Mouse (Mus musculus): ENCODE measurements at regions not wholly inside any gene's neighbourhood (a gene's known extent, or its start where the extent isn't known, plus 50 kb on each side); places are given as distances from the start of the nearest gene placed in this dataset.
A peak's percentile ranks its signal among the peaks of the same experiment; 100 is the strongest.

DNA sequence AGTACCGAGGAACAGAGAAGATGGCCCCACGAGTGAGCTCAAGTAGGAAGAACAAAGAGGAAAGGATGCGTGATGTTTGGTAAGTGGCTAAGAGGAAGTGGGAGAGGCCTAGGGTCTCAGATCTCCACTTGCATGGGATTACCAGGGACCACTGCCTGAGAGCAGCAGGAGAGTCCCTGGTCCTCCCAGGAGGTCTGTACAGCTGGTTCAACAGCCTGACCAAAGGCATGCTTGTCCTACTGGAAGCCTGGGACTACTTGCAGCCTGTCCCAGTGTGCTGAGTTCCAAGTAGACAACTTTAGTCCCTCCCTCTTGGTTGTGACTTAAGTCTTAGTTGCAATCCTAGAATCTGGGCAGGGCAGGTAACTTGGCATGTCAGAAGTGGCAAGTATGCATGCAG lies 437.5 kb upstream of the Mki67 start:
- no peak for DNase-seq (ENCODE audit: low spot score in 2 of 2)

GRCm38 (mm10) chr7:136159136-136159535 lies 443.0 kb upstream of the Mki67 start:
- no peak for DNase-seq (ENCODE audit: low spot score in 2 of 2)

DNA sequence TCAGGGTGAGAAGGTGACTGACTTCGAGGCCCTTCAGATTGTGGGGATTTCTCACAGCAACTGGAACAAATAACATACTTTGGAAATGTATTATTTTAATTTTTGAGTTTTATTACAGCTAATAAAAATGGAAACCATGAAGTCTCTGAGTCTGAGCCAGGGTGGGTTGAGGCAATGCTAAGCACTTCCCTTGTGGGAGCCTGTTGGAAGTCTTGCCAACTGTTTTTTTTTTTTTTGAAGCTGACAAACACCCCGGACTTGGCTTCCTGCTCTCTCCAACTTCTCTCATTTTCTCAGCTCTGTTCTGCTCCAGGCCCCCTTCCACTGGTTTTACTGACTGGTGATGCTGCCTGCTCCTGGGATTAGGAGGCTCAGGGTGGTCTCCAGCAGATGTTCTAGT lies 445.4 kb upstream of the Mki67 start:
- no peak for DNase-seq (ENCODE audit: low spot score in 2 of 2)

DNA sequence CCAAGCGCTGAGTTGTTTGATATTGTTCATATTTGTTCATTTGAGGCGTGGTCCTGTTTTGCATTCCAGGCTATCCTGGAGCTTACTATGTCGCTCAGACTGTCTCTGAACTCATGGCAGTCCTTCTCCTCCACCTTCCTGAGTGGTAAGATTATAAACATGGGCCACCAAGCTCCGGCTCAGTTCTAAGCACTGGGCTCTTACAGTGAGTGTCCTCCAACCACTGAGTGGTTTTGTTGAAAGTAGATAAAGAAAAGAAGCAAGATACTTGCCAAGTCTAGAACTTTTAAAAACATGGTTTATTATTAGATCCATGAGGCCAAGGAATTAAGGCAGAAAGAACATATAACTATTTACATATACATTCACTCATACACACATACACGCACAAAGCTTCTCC lies 448.7 kb upstream of the Mki67 start:
- no peak for DNase-seq (ENCODE audit: low spot score in 2 of 2)

GRCm38 (mm10) chr7:136169261-136169660 lies 453.1 kb upstream of the Mki67 start:
- DNase-seq (ENCODE audit: low spot score in 2 of 2): no peak

DNA sequence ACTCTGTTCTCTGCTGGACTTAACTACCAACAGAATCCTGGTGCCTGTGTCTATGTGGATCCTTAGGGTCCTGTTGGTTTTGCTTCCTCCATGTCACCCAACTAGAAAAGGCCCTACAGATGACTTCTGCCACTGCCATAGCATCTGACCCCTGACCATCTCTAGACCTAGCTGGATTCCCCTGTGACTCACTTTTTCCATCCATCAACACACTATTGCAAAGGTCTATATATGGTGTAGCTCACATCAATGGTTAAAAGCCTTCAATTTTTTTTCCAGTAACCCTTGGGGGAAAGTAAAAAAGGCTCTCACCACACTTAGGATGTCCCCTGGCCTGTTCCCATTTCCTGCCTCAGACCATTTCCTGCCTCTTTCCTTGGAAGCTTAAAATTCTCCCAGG lies 460.2 kb upstream of the Mki67 start:
- no peak for DNase-seq (ENCODE audit: low spot score in 2 of 2)

GRCm38 (mm10) chr7:136180996-136181395 lies 464.8 kb upstream of the Mki67 start:
- no peak for DNase-seq (ENCODE audit: low spot score in 2 of 2)

GRCm38 (mm10) chr7:136182101-136182500 lies 465.9 kb upstream of the Mki67 start:
- no peak for DNase-seq (ENCODE audit: low spot score in 2 of 2)

- no peak for DNase-seq (ENCODE audit: low spot score in 2 of 2)
Measured at GRCm38 (mm10) chr7:136196424-136197160, 480.4 kb upstream of the Mki67 start.

DNA sequence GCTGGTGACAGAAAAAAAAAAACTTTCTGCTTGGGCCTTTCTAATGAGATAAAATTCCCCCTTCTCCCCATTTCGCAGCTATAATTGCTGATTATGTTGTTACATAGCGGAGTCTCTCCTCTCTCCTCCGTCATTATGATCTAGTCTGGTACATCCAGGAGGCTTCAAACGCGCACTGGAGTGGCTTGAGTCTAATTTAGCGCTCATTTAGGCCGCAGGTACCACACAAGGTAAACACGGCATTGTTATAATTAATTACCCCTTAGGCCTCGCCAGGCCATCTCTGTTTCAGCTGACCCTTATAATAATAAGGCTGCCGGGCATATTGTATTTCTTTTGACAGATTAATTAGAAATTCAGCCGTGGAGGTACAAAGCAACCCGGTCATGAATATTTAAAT lies 492.7 kb upstream of the Mki67 start:
- DNase-seq (ENCODE audit: low spot score in 2 of 2): no peak

GRCm38 (mm10) chr7:136209299-136210171 lies 493.4 kb upstream of the Mki67 start:
- no peak for DNase-seq (ENCODE audit: low spot score in 2 of 2)

DNA sequence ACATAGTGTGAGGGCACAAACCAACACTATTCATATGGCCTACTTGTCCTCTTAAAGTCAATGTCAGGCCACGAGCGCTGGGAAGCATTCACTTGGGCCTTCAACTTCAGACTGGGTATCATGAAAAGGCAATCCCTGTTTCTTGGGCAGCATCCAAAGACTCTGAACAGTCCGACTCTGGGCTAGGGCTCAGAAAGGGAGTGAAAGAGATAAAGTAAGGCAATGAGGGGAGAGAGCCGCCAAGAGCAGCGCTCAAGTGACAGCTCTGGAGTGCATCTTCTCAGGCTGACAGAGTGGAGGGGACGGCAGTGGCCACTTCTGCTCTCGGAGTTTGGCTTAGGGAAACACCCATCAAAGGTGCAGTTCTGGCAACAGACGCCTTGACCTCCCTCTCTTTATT lies 496.3 kb upstream of the Mki67 start:
- DNase-seq (ENCODE audit: low spot score in 2 of 2): no peak

DNA sequence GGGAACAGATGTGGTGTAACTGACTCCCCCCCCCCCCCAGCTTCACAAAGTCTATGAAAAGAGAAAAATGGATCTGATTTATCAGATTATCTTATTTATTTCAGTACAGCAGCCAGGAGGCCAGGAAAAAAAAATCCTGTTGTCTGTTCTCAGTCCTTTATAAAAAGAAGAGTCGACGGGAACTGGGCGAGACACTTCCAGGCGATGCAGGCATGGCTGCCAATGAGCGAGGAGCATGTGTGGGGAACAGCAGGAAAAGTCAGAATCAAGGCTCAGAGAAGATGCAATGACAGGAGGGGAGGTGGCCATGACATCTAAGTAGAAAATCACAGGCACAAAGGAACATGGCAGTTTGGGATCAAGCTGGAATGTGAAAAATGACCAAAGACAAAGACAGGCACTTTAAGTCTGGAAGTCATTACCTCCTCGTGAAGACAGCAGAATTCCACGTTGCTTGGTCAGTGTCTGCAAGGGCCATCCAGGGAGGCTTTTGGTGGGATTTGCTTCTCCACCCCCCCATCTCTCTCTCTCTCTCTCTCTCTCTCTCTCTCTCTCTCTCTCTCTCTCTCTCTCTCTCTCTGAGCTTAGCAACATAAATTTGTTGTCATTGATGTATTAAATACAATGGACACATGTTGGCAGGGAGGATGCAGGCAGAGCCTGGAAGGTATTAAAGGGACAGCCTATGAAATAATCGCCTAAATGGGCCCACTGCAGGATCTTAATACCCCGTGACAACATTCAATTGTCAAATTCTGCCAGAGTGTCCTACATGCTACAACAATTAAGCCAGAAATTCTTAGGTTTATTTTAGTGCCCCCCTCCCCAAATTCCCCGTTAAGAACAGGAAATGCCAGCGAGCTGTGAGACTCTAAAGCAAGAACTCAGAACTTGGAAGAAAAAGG lies 497.1 kb upstream of the Mki67 start:
- DNase-seq (ENCODE audit: low spot score in 2 of 2): no peak

DNA sequence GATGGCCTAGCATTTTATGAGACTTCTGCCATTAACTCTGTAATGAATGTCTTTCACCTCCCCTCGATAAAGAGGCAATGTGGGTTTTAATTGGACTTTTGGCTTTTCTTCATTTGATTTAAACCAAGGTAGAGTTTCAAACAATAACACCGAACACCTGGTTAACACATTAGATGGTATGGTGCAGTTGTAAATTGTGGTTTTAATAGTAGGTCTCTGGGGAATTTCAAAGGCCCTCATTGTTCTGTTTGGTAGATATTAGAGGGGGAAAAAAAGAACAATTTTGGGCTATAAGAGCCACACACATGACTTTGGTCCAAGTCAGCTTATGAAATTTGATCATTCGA lies 497.8 kb upstream of the Mki67 start:
- no peak for DNase-seq (ENCODE audit: low spot score in 2 of 2)

DNA sequence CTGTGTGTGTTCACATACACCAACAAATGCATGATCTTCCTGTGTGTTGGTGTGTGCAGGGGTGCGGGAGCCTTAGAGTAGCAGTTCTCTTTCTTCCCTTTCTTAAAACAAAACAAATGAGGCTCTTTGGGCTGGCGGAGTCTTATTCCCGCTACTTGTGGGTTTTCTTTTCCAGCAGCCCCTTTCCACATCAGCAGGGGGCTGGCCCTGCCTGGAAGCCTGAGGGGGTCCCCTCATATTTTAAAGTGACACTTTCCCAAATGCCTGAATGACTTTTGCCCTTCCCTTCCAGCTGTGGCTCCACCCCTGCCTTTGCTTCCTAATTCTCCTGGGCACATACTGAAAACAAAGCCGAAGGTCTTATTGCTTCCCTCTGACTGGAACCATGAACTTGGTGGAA lies 498.3 kb upstream of the Mki67 start:
- DNase-seq (ENCODE audit: low spot score in 2 of 2): no peak

DNA sequence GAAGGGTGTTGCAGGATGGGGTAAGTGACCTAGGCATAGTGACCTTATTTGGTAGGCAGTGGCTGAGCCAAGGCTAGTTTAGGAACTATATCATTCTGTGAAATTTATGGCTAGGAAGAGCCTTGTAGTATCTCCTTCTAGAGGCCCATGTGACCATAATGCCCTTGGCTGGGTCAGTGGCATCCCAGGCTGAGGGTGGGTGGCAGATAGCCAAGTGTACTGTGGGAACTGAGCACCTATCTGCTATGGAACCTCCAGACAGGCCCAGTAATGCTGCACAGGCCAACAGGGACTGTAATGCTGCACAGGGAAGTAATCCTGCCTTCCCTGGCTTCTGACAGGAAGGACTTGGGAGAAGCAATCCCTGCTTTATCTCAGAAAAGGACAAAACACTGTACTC lies 500.6 kb upstream of the Mki67 start:
- no peak for DNase-seq (ENCODE audit: low spot score in 2 of 2)

DNA sequence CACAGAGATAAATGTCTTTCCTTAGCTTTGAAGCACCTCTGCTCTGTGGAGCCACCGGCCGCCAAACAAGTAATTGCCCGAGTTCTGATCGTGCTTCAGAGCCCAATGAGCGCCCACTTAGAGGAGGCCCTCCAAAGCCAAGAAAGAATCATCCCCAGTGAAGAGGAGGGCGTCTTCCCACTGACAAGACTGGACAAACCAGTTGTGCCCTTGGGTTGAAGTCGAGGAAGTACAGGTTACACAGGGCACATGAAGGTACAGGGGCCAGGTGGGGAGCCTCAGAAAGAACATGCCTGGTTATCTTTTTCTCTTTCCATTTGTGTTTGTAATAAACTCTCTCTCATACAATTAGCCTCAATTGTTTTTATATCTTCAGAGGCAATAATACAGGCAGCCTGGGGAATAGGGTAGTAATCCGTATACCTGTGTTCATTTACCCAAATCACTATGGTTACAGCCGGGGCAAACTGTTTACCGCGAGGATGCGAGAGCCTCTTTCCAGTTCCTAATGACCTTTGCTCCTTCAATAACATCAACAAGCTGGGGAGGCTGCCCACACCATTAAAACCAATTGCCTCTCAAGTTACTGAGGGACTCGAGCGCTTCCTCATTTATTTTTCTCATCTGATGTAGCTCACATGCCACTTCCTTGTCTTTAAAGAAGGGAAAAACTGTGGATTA lies 503.5 kb upstream of the Mki67 start:
- peak in 1 of 2 experiments; percentile 11 for DNase-seq (ENCODE audit: low spot score in 2 of 2)

DNA sequence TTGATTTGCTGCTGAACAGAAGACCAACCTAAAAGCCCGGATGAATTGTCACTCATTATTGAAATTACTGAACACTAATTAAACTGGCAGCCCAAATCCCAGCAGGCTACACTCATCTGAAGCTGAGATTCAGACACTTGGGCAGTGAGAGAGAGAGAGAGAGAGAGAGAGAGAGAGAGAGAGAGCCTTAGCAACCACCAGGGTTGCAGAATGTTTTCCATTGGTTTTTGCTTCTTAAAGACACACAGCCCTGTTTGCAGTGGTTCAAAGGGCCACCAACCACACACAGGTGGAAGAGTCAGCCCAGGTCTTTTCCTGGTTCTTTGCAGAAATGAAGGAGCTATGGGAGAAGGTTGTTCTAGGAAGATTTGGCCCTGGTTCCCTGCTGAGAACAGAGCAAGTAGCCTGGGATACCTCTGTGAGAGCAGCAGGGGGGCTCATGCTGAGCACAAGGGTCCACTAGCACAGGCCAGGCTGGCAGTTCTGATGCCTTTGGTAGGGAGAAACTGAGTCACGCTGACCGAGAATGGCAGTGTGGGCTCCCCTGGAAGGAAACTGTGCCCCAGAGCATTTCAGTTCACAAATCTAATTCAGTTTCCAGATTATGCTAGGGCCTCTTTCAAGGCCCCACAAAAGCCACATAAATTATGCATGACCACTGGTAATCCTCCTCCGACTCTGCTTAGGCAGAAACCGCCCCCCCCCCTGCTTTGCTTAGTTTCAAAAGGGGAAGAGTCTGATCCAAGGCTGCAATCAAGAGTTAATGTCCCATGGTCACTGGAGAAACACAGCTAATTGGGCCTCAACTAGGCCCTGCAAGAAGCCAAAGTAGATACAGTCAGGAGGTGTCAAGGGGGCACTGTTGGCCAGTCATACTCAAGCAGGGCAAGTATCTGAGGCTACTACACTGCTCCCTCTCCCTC lies 504.3 kb upstream of the Mki67 start:
- DNase-seq (ENCODE audit: low spot score in 2 of 2): no peak

DNA sequence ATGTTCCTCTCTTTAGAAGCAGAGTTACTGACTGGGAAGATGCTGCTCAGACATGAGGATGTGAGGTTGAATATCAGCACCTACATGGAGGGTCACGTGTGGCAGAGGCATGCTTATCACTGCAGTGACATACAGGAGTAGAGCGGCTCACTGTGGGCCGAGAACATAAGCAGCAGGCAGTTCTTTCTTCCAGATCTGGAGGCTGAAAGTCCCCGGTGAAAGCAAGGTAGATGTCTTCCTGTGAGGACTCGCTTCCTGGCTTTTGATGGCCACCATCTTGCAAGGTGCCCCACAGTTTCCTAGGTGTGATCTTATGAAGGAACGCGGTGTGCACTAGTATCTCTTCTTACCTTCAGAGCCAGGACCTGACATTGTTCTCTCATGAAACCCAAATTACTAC lies 505.5 kb upstream of the Mki67 start:
- no peak for DNase-seq (ENCODE audit: low spot score in 2 of 2)

GRCm38 (mm10) chr7:136226031-136226430 lies 509.9 kb upstream of the Mki67 start:
- DNase-seq (ENCODE audit: low spot score in 2 of 2): no peak

All from layer of hippocampus, postnatal 14 days (tissue).